Mouse (Mus musculus) adrenal gland, postnatal 10 days (tissue): ENCODE measurements around the gene C130060K24Rik. TPM values are rescaled to one million over a fixed set of nuclear protein-coding genes. Genes with fewer than 3 reads are reported as not detected.

Experiments used
- DNase-seq: peaks from one replicate; pipeline ENCODE4 v3.0.0; 2021; ENCODE audit warnings: mixed read lengths
- long read RNA-seq, 2 experiments: library from polyadenylated mRNA; stranded (forward); transcript quantifications; one replicate each; pipeline ENCODE4 v2.0.0; 2021
- total RNA-seq, 2 experiments: library from RNA; stranded (reverse); gene quantifications; 2 replicates each; pipeline ENCODE4 v1.2.3; 2021

C130060K24Rik gene
- not detected for total RNA-seq
- long read RNA-seq, experiment 1: 0 reads
- long read RNA-seq, experiment 2: 0 reads

- DNase-seq: peak; percentile 5
These were observed at the start of gene C130060K24Rik for GRCm38 (mm10) chr6:65380918-65381772. Gene C130060K24Rik (plus strand): TSS chr6:65381105.

GRCm38 (mm10) chr6:65334246-65334645 lies 46.7 kb upstream of the C130060K24Rik start:
- no peak for DNase-seq

DNA sequence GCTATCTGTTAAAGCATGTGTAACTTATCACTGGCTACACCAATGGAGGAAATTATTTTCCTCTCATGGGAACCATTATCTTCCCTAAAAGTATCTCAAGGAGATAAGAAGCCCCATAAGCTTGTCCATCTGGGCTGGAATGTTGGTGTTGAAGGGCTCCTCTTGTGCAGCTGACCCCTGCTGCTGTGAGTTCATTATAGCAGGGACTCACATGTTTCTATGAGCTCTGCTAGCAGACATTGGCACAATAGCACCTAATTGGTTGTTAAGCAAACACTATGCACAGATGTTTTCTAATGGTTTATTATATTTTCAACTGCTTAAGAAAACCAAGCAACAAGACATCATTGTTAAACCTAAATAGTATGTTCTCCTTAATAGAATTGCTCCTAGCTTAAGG lies 41.5 kb upstream of the C130060K24Rik start:
- DNase-seq: no peak

DNA sequence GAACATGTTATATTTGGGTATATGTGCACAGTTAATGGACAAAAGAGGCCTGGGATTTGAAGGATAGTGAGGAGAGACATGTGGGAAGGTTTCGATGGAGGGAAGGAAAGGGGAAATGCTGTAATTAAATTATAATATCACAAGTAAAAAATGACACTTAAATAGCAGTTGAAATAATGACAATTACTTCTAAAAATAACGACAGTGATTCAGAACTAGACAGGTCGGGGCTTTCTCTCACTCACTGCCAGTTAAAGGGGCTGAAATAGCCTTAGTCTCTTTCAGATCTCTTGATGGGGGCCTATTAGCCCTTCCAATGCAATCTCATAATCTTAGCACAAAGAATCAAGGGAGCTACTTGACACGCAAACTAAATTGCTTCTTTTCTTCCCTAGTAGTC lies 39.5 kb upstream of the C130060K24Rik start:
- no peak for DNase-seq

GRCm38 (mm10) chr6:65347736-65348135 lies 33.2 kb upstream of the C130060K24Rik start:
- peak; percentile 67 for DNase-seq

DNA sequence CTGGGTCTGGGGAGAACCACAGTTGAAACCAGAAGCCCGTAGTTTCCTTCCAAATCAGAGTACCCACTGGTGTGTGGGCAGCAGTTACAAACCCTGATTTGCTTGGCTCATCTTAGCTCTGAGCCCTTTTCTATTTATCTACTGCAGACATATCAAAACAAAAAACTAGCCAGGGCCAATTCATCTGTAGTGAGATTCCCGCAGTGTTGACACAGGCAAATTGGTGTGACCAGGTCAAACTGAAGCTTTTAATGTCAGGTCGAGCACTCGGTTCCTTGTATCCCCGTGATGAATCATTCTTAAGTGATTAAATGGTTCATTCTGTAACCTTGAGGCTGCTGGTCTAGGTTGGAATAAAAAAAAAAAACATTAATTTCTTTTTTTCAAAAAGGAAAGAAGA lies 32.6 kb upstream of the C130060K24Rik start:
- DNase-seq: peak; percentile 10

GRCm38 (mm10) chr6:65351622-65352021 lies 29.3 kb upstream of the C130060K24Rik start:
- peak; percentile 5 for DNase-seq

- no peak for DNase-seq
These were observed 5.0 kb upstream of the C130060K24Rik start for GRCm38 (mm10) chr6:65375918-65376317.

DNA sequence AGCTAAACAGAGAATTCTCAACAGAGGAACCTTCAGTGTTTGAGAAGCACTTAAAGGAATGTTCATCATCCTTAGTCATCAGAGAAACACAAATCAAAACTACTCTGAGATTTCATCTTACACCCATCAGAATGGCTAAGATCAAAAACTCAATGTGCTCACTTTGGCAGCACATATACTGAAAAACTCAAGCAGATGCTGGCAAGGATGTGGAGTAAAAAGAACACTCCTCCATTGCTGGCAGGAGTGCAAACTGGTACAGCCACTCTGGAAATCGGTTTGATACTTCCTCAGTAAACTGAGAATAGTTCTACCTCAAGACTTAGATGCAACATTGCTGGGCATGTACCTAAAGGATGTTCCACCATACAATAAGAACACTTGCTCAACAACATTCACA lies 41.0 kb downstream of the C130060K24Rik start:
- DNase-seq: no peak

DNA sequence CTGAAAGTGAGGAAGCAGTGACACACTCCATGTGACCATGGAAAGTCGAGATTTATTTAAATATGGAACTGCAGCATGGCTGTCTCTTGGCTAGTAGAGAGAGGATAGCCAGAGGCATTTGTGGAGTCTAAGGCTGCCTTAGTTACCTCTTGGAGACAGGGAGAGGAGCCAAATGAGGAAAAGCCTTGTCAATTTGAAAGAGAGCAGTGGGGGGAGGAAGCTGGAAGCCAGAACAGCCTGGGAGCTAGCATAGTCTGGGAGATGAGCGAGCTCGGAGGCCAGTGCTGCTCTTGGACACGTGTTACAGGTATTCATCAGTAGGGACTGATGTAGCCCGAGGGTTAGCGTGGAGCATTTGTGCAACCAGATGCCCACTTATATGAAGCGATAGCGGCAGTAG lies 46.2 kb downstream of the C130060K24Rik start:
- DNase-seq: no peak

GRCm38 (mm10) chr6:65433159-65433558 lies 52.3 kb downstream of the C130060K24Rik start:
- DNase-seq: no peak

- peak; percentile 6 for DNase-seq
These were observed 72.6 kb downstream of the C130060K24Rik start for GRCm38 (mm10) chr6:65453465-65453864.

GRCm38 (mm10) chr6:65465294-65465693 lies 84.4 kb downstream of the C130060K24Rik start:
- no peak for DNase-seq

- no peak for DNase-seq
These were observed 89.4 kb downstream of the C130060K24Rik start for GRCm38 (mm10) chr6:65470320-65470719.

- DNase-seq: no peak
These were observed 91.5 kb downstream of the C130060K24Rik start for GRCm38 (mm10) chr6:65472455-65472854.

GRCm38 (mm10) chr6:65498786-65499185 lies 117.9 kb downstream of the C130060K24Rik start:
- no peak for DNase-seq

Other genes with a start within 250 kb of the C130060K24Rik start
- gene Hpgds, start 236.2 kb upstream of the C130060K24Rik start, total RNA-seq: 1 to 10 TPM; 1.1 to 1.4 TPM
- gene Tnip3, start 144.2 kb downstream of the C130060K24Rik start, total RNA-seq: under 1 TPM; 0.09 to 0.61 TPM